Mouse (Mus musculus): ENCODE data around the gene Rsl24d1.
"Not testable (repeated sequence)": the region's sequence is repeated elsewhere in the genome, so short reads cannot be mapped to it uniquely, and the experiment has no call there.

The Rsl24d1 gene

DNA sequence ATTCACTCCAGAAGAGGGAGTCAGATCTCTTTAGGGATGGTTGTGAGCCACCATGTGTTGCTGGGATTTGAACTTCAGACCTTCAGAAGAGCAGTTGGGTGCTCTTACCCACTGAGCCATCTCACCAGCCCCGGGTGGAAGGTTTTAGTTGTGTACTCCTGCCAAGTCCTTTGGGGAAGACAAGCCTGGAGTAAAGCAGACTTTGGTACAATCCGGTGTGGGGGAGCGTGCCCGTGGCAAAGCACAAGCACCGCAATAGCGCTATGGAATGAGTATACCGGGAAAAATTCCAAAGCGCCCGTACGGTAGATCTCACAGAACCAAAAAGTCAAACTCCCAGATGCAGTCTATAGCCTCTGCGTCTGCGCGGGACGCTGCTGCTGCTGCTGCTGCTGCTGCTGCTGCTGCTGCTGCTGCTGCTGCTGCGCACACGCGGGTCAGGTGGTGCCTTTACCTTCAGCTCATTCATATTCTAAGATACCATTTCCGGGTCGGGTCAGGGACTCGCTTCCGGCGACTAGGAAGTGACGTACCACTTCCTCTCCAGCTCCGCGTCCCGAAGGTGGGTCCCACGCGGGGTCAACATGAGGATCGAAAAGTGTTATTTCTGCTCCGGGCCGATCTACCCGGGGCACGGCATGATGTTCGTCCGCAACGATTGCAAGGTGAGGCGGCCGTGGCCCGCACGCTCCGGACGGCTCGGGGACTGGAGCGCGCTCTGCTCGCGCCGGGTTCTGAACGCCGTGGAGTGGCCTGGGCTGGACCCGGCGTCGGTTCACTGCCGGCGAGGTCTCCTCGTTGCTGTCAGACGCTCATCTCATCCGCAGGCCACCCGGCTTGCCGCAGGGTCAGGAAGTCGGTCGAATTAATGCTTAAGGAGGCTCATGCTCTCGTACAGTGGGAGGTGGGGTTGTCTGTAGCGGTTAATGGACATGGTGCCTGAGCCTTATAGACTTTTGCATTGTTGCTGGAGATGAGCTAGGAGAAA is at the start of gene Rsl24d1:
Gene Rsl24d1, plus strand, starts transcription at position 508 of the 988 bp plus-strand sequence.
- peak; percentile 39 for DNase-seq (ENCODE audit: extremely low read depth, low read depth, low spot score)

DNA sequence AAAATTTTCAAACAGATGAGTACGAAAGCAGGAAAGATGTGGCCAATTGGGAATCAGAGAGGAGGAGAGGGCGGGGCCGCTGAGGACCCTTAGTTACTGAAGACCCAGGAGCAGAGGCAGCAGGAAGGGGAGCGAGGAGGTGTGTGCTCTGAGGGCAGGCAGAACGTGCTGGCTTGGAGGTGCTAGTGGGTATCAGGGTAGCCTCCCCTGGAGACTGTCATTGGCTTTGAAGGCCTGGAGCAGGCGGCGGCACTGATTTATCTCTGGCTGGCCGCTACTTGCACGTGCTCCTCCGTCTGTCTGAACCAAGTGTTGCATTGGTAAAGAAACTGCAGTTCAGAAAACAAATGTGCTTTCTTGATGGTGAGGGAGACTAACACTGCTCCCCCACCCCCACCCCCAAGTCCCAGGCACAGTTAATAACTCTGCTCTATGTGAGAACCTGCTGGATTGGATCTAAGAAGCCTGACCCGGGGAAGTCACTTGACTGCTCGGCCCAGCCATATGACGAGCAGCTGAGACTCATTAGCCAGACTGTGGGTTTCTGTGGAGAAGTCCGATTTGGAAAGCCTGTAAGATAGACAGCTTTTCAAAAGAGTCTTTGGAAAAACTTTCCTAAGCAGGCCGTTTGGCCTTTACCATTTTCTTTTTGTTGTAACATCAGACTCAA is 49.5 kb upstream of the Rsl24d1 start:
- DNase-seq (ENCODE audit: extremely low read depth, low read depth, low spot score), result no peak

DNA sequence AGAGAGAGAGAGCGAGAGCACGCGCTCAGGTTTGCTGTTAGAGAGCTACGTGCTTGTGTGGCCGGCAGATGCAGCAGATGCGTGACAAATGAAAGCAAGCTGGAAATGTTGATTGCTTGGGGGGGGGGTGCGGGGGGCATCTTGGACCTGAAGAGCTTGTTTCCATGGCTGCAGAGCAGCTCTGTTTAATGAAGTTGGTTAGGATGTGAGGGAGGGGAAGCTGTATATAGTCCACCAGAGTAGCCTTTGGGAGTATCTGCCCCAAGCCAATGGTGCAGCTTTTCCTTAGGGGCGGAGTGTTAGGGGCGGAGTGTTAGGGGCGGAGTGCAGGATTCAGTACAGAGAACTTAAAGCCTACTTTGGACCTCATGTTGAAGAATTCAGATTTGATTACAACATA is 46.1 kb upstream of the Rsl24d1 start:
- no peak for DNase-seq (ENCODE audit: extremely low read depth, low read depth, low spot score)

DNA sequence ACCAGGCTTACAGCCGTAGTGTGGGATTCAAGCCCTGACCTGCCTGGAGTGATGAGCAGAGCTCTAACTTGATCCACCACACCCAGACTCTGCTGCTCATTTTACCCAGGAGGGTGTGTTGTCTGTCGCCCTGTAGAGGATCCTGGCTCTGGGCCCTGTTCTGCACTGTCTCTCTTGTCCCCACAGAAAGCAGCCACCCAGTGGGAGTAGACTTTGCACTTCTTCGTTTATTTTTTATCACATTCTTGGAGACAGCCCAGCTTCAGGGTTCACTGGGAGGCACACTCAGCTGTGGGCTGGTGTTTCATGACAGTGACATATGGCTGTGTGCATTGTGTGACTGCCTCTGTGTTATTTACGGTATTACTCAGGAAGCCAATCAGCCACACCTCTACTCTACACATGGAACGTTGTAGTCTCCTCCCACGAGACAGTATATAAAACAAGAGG is 45.0 kb upstream of the Rsl24d1 start:
- no peak for DNase-seq (ENCODE audit: extremely low read depth, low read depth, low spot score)

DNA sequence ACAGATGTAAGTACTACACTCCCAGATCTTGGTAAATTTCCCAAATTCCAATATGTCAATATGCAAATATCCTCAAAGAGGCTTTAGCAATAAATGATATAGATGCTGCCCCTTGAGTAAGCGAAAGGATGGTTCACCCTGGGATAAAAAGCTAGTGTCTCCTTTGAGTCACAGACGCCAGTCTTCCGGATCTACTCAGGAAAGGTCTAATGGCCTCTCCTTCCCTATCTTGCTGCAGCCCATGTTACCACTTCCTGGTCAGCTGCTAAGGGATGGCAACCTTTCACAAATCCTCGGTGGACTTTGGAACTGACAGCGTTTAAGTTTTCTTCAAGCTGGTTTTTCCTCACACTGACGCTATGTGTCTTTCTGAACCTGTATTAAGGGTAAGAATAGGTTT is 44.5 kb upstream of the Rsl24d1 start:
- DNase-seq (ENCODE audit: extremely low read depth, low read depth, low spot score), result no peak

- DNase-seq (ENCODE audit: extremely low read depth, low read depth, low spot score), result no peak
Measured at GRCm38 (mm10) chr9:73070971-73071659, 42.1 kb upstream of the Rsl24d1 start.

DNA sequence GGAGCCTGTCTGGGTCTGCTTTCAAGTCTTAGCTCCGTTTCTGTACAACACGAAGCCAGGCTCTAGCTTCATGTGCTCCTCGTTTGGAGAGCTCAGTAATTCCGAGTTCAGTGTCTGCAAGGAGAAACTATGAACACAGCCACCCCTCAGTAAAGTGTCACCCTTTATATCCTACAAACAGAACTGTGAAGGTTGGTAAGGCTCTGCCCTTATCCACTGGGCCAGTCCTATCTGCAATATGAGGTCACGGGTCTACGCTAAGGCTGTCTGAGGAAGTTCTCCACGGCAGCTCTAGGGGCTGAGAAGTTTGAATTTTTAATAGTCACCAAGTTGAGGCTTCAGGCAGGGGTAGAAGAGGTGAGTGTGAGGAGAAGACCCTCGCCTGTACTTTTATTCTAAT is 40.8 kb upstream of the Rsl24d1 start:
- no peak for DNase-seq (ENCODE audit: extremely low read depth, low read depth, low spot score)

DNA sequence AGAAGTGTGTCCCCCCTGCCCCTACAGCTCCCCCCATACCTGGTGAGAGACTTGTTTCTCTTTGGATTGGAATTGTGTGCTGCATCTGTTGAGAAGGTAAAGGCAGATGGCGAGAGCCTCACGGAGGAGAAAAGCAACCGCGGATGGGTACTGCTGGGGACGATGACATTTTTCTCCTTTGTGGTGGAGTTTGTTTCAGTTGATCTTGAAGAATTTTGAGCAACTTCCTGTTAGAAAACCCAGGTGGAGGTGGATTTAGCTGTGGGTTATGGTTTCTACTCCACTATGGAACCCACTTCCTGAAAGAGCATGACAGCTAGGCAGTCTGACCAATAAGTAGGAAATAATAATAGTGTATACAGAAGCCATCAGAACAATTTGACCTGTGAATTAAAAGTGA is 40.1 kb upstream of the Rsl24d1 start:
- DNase-seq (ENCODE audit: extremely low read depth, low read depth, low spot score), result no peak

GRCm38 (mm10) chr9:73079349-73079748 is 33.9 kb upstream of the Rsl24d1 start:
- DNase-seq (ENCODE audit: extremely low read depth, low read depth, low spot score), result not testable (repeated sequence)

GRCm38 (mm10) chr9:73079801-73080325 is 33.4 kb upstream of the Rsl24d1 start:
- no peak for DNase-seq (ENCODE audit: extremely low read depth, low read depth, low spot score)

DNA sequence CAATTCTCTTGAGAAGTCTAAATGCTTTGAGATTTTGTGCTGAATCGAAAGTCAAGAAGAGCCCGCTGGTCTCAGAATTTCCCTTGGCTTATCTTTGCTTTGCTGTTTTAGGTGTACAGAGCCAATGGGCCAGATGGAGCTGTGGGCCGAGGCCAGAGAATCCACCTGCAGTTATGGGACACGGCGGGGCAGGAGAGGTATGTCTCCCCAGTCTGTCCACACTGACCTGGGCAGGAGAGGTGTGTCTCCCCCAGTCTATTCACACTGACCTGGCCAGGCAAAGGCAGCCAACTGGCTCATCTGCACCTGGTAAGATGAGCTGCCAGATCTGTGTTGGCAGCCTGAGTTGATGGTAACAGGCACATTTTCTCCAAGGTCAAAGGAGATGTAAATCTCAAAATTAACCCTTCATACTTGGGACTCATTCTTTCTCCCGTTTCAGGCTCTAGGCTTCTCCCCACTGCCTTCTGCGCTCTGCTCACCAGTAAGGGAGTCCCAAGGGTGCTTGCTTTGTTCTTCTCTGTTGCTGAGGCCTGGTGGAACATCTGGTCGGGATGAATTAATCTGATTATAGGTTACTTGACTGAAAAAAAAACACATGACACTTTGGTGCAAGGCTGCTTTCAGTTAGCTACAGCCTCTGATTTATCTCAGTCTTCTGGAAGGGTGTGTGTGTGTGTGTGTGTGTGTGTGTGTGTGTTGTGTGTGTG is 30.8 kb upstream of the Rsl24d1 start:
- DNase-seq (ENCODE audit: extremely low read depth, low read depth, low spot score), result no peak

- no peak for DNase-seq (ENCODE audit: extremely low read depth, low read depth, low spot score)
Measured at GRCm38 (mm10) chr9:73083956-73084355, 29.3 kb upstream of the Rsl24d1 start.

- no peak for DNase-seq (ENCODE audit: extremely low read depth, low read depth, low spot score)
Measured at GRCm38 (mm10) chr9:73085845-73086244, 27.4 kb upstream of the Rsl24d1 start.

DNA sequence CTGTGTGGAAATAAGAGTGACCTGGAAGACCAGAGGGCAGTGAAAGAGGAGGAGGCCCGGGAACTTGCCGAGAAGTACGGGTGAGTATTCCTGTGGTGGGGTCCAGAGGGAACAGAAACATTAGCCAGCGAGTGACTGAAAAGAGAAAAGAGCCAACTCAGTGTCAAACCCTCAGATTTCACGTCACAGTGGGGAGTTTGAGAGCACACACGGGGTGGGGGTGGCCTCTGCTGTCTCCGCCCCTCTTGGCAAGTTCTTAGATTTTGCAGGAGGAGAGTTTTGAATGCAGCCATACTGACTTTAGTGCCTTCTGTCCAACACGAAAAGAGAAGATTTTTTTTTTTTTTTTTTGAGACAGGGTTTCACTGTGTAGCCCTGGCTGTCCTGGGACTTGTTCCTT is 26.1 kb upstream of the Rsl24d1 start:
- no peak for DNase-seq (ENCODE audit: extremely low read depth, low read depth, low spot score)

DNA sequence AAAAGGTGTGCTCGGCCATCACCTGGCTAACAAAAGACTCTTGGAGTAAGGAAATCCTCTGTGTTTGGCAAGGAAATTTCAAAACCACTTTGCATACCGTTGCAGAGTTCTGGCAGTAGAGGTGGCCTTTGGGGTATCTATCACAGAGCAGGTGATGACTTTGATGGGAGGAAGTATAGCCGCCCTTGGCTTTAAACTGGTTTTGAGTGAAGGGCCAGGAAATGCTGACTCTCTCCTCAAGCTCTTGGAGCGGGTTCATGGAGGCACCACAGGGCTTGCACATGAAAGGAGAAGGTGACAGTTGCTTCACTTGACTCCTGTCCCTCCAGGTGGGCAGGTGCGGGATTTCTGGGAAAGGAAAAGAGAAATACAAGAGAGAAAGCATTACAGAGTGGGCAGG is 25.6 kb upstream of the Rsl24d1 start:
- no peak for DNase-seq (ENCODE audit: extremely low read depth, low read depth, low spot score)

GRCm38 (mm10) chr9:73089222-73089920 is 23.9 kb upstream of the Rsl24d1 start:
- no peak for DNase-seq (ENCODE audit: extremely low read depth, low read depth, low spot score)

- no peak for DNase-seq (ENCODE audit: extremely low read depth, low read depth, low spot score)
Measured at GRCm38 (mm10) chr9:73090121-73090520, 23.1 kb upstream of the Rsl24d1 start.

GRCm38 (mm10) chr9:73091747-73092146 is 21.5 kb upstream of the Rsl24d1 start:
- no peak for DNase-seq (ENCODE audit: extremely low read depth, low read depth, low spot score)

- no peak for DNase-seq (ENCODE audit: extremely low read depth, low read depth, low spot score)
Measured at GRCm38 (mm10) chr9:73094580-73094979, 18.6 kb upstream of the Rsl24d1 start.

GRCm38 (mm10) chr9:73097898-73098297 is 15.3 kb upstream of the Rsl24d1 start:
- DNase-seq (ENCODE audit: extremely low read depth, low read depth, low spot score), result no peak
